ENCODE assay signal across 23 mouse cellular contexts in the genomic region with DNA sequence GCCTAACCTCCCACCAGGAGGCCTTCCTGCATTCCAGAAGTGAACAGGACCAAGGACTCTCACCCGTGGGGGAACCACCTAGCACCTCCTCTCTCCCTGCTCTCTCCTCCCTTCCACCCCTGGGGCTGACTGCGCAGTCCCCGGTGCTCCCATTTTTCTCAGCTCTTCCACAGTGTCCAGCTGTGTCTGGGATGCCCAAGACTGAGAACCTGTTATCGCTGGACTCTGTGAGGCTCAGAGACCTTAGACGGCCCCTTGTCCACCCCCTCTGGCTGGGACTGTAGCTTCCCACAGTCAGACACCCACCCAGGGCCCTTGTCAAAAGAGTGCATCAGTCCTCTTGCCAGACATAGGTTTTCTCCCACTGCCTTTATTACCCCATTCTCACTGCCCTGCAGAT.
DNase-seq lines count a peak whose midpoint lies in the region; ATAC-seq lines count a peak whose summit lies in the region.
"Had no signal": no experiment of that assay in that cellular context is flagged by ENCODE, and none has a peak within 500 bp of the region (broad histone marks: within the 10 kb centered on the region; RNA-seq: fewer than 3 reads in every experiment).

No protein-coding gene starts in this region.

- H3K9me3 ChIP-seq in heart, embryonic 12.5 days (replicated peaks): no peaks in the 10 kb centered on the region
- H3K9me3 ChIP-seq in hindbrain, embryonic 11.5 days (ENCODE audit: control insufficient read depth, low read length): no peaks in the 10 kb centered on the region
- H3K9me3 ChIP-seq in hindbrain, embryonic 10.5 days: no peaks in the 10 kb centered on the region
- no peaks in the 10 kb centered on the region for H3K9me3 ChIP-seq in liver, embryonic 11.5 days (ENCODE audit: control insufficient read depth, low read length)
- H3K9me3 ChIP-seq: embryonic facial prominence, embryonic 13.5 days; embryonic facial prominence, embryonic 15.5 days; forebrain, embryonic 10.5 days; forebrain, embryonic 12.5 days had no signal

- H3K4me2 ChIP-seq in heart, embryonic 12.5 days: no peak overlapping the region
- H3K4me2 ChIP-seq in hindbrain, embryonic 11.5 days (replicated peaks; ENCODE audit: low read depth, low read length): no peak overlapping the region
- H3K4me2 ChIP-seq in liver, embryonic 11.5 days: no peak overlapping the region
- H3K4me2 ChIP-seq: embryonic facial prominence, embryonic 13.5 days; embryonic facial prominence, embryonic 15.5 days; forebrain, embryonic 12.5 days had no signal

- WGBS in heart, embryonic 12.5 days: 77% methylated on average over 5 of the region's 5 CpGs
- WGBS in hindbrain, embryonic 11.5 days: 72% methylated on average over 5 of the region's 5 CpGs
- 74% methylated on average over 5 of the region's 5 CpGs for WGBS in hindbrain, embryonic 10.5 days
- 77% methylated on average over 5 of the region's 5 CpGs for WGBS in liver, embryonic 11.5 days

- no peaks in the 10 kb centered on the region for H3K36me3 ChIP-seq in heart, embryonic 12.5 days
- no peaks in the 10 kb centered on the region for H3K36me3 ChIP-seq in hindbrain, embryonic 11.5 days (ENCODE audit: control insufficient read depth, insufficient read depth, low read length)
- H3K36me3 ChIP-seq in hindbrain, embryonic 10.5 days: no peaks in the 10 kb centered on the region
- no peaks in the 10 kb centered on the region for H3K36me3 ChIP-seq in liver, embryonic 11.5 days (ENCODE audit: control insufficient read depth, insufficient read depth, low read length)
- H3K36me3 ChIP-seq: embryonic facial prominence, embryonic 13.5 days; embryonic facial prominence, embryonic 15.5 days; forebrain, embryonic 10.5 days; forebrain, embryonic 12.5 days had no signal

- no peak overlapping the region for H3K27ac ChIP-seq in heart, embryonic 12.5 days (ENCODE audit: poor library complexity, severe bottlenecking)
- H3K27ac ChIP-seq in hindbrain, embryonic 11.5 days (ENCODE audit: low read depth, low read length): no peak overlapping the region
- no peak overlapping the region for H3K27ac ChIP-seq in hindbrain, embryonic 10.5 days
- H3K27ac ChIP-seq in liver, embryonic 11.5 days (ENCODE audit: low read depth, low read length): no peak overlapping the region
- H3K27ac ChIP-seq: embryonic facial prominence, embryonic 13.5 days; embryonic facial prominence, embryonic 15.5 days; forebrain, embryonic 10.5 days; forebrain, embryonic 12.5 days had no signal

- H3K9ac ChIP-seq in heart, embryonic 12.5 days: no peak overlapping the region
- H3K9ac ChIP-seq in hindbrain, embryonic 11.5 days (ENCODE audit: low read depth, low read length): no peak overlapping the region
- H3K9ac ChIP-seq in liver, embryonic 11.5 days (ENCODE audit: low read depth, low read length): no peak overlapping the region
- H3K9ac ChIP-seq: embryonic facial prominence, embryonic 13.5 days; embryonic facial prominence, embryonic 15.5 days; forebrain, embryonic 12.5 days had no signal

- DNase-seq in heart, adult 11 months: peak; percentile 79
- no peak for DNase-seq in hindbrain, embryonic 11.5 days (ENCODE audit: low spot score)
- no peak for DNase-seq in hindbrain, embryonic 10.5 days (ENCODE audit: low spot score)
- no peak for DNase-seq in liver, embryonic 11.5 days (ENCODE audit: low spot score)
- DNase-seq in liver: no peak
- DNase-seq: adrenal gland, adult 2 months; adrenal gland, postnatal 10 days; adrenal gland, postnatal 25 days; cerebellum, adult 11 months; cerebellum, adult 18-20 months; cerebellum, adult 8-10 months; cerebellum, adult 9-11 months; cerebellum, postnatal 14 days; cerebellum, postnatal 36 days; embryo, embryonic 11 days had no signal

- no peak overlapping the region for H3K4me3 ChIP-seq in heart, embryonic 12.5 days
- H3K4me3 ChIP-seq in hindbrain, embryonic 11.5 days (ENCODE audit: low read depth, low read length): no peak overlapping the region
- no peak overlapping the region for H3K4me3 ChIP-seq in hindbrain, embryonic 10.5 days
- H3K4me3 ChIP-seq in liver, embryonic 11.5 days (ENCODE audit: low read depth, low read length): no peak overlapping the region
- H3K4me3 ChIP-seq: embryonic facial prominence, embryonic 13.5 days; embryonic facial prominence, embryonic 15.5 days; erythroblast, embryonic 14.5 days; forebrain, embryonic 10.5 days; forebrain, embryonic 12.5 days had no signal

- ATAC-seq in heart, embryonic 12.5 days (ENCODE audit: insufficient number of reproducible peaks, low FRiP score): no peak
- peak; percentile 33; the same call in 1 of the 2 replicates for ATAC-seq in hindbrain, embryonic 11.5 days (ENCODE audit: low FRiP score)
- 0 out of 2 replicates have a peak, but pooled peaks have one; percentile 20 for ATAC-seq in liver, embryonic 11.5 days (replicated peaks; ENCODE audit: low FRiP score)
- ATAC-seq: forebrain, embryonic 14.5 days; forebrain, embryonic 16.5 days had no signal

- no peaks in the 10 kb centered on the region for H3K4me1 ChIP-seq in heart, embryonic 12.5 days (replicated peaks)
- no peaks in the 10 kb centered on the region for H3K4me1 ChIP-seq in hindbrain, embryonic 11.5 days (replicated peaks; ENCODE audit: control insufficient read depth, insufficient read depth, low read length)
- H3K4me1 ChIP-seq in hindbrain, embryonic 10.5 days (replicated peaks): no peaks in the 10 kb centered on the region
- H3K4me1 ChIP-seq in liver, embryonic 11.5 days (replicated peaks; ENCODE audit: control insufficient read depth, insufficient read depth, low read length): no peaks in the 10 kb centered on the region
- H3K4me1 ChIP-seq: embryonic facial prominence, embryonic 13.5 days; embryonic facial prominence, embryonic 15.5 days; forebrain, embryonic 10.5 days; forebrain, embryonic 12.5 days had no signal

- H3K27me3 ChIP-seq in heart, embryonic 12.5 days (replicated peaks): no peaks in the 10 kb centered on the region
- no peaks in the 10 kb centered on the region for H3K27me3 ChIP-seq in hindbrain, embryonic 11.5 days (ENCODE audit: control insufficient read depth, insufficient read depth, low read length)
- no peaks in the 10 kb centered on the region for H3K27me3 ChIP-seq in hindbrain, embryonic 10.5 days (ENCODE audit: insufficient read depth, poor library complexity, severe bottlenecking)
- H3K27me3 ChIP-seq in liver, embryonic 11.5 days (replicated peaks; ENCODE audit: control insufficient read depth, insufficient read depth, low read length): no peaks in the 10 kb centered on the region
- H3K27me3 ChIP-seq: embryonic facial prominence, embryonic 13.5 days; embryonic facial prominence, embryonic 15.5 days; forebrain, embryonic 12.5 days had no signal
